Mouse (Mus musculus) ovary, postnatal 14 days (tissue): Measurements from ENCODE around the gene Pcgf5.

Experiments used
- DNase-seq: peaks from one replicate; pipeline ENCODE4 v3.0.0; 2022; ENCODE audit warnings: low spot score

Pcgf5 gene

DNA sequence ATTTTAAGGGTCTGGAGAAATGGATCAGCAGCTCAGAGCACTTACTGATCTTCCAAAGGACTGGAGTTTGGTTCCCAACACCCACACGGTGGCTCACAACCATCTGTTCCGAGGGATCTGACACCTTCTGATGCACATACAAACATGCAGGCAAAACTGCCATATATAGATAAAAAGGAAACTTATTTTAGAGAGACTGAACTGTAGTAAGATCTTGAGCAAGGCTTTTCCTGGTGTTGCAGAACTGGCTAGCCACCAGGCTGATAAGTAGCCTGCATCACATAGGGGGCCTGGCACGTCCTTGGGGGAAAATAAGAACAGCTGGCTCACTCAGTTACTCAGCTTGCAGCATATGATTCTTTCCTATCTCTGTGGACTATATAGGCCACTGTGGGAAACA lies 147.4 kb downstream of the Pcgf5 start:
- DNase-seq = no peak

DNA sequence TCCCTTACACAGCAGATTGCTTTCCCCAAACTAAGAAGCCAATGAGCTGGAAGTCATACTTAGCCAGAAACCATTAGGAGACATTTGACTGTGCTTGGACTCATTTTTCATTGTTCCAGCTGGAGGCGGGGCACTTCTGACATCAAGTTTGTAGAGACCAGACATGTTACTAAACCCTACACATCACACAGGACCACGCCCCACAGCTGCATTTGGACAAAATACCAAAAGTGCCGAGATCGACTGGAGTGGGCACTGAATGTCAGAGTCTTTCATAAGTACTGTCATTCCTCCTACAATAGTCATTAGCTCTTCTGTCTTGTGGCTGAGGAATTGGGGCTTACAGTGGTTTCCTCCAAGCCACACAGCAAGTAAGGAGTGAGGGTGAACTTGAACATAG lies 148.4 kb downstream of the Pcgf5 start:
- DNase-seq = no peak

DNA sequence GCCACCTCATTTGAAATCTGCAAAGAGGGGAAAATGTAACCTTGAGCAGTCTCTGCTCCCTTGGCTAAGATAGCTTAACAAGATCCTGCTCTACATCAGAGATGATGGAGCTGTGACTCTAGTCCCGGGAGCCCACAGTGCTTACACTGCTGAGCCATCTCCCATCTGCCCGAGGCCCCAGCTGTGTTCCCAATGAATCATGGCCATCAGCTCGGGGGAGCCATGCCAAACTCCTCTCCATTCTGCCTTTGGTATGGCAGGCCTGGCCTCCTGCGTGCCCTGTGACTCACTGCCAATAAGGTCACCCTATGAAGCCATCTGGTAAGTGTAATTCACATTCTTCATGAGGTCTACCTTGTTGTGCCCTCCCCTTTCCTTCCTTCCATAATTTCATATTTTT lies 149.0 kb downstream of the Pcgf5 start:
- no peak for DNase-seq

DNA sequence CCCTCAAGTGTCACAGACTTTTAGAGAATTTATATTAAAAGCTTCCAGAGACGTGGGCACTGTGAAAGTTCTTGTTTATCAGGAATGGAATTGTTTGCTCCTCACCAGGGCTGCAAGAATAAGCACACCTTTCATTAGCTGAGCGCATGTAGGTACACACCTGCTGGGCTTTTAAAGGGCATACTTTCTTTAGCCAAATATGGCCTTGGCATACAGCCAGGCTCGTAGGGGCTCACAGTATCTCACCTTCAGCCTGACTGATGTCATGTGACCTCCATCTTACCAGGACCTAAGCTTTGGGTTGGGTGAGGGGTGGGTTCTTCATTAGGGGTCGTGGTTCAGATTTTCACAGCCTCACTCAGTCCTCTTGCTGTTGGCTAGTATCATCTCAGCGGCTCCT lies 149.6 kb downstream of the Pcgf5 start:
- DNase-seq = no peak

DNA sequence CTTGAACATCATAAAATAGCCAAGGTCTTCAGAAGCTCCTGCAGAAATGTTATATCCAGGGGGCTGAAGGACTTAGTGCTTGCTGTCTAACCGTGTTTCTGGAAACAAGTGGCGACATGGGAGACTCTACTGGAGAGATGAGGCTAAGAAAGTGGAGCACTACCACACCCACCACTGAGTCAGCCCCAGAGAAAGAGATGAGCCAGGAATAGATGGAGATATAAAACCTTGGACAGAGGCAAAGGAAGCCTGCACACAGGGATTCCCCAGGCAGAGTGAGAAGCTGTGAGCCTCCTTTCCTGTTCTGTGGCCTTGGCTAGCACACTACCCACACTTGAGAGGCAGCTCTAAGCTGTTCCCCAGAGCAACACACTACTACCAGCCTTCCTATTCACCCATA lies 156.6 kb downstream of the Pcgf5 start:
- no peak for DNase-seq
